Mouse (Mus musculus): ENCODE measurements around the gene Mfsd13b.

Mfsd13b gene

DNA sequence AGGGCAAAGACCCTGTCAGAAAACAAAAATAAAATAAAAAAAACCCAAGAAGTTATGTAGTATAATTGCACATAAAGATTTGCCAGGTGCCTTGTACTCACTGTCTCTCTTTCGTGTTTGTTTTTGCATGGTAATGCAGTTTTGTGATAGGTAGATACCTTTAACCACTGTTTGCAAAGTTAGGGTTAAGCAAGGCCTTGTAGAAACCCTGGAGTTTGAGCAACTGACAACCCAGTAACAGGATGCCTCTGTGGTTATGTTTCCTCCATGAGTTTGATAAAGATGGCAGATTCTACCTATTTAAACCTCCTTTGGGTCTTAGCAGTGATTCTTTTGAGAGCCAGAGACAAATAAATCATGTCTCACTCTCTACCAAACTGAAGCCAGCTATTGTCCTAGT is 61.2 kb downstream of the Mfsd13b start:
- DNase-seq (ENCODE audit: low spot score in 2 of 2) = no peak

DNA sequence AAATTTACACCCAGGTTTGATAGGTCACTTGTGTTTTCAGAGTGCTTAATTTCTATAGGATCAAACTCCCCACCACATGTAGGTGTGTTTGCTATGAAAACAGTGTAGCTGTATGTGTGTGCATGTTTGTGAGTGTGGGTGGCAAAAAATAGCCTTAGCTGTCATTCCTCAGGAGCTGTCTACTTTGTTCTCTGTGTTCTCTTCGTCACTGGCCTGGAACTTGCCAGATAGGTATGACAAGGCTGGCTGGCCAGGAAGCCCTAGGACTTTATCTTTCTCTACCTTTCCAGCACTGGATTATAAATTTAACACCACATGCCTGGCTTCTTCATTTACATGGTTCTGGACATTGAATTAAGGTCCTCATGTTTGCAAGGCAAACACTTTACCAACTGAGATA is 61.9 kb downstream of the Mfsd13b start:
- no peak for DNase-seq (ENCODE audit: low spot score in 2 of 2)

DNA sequence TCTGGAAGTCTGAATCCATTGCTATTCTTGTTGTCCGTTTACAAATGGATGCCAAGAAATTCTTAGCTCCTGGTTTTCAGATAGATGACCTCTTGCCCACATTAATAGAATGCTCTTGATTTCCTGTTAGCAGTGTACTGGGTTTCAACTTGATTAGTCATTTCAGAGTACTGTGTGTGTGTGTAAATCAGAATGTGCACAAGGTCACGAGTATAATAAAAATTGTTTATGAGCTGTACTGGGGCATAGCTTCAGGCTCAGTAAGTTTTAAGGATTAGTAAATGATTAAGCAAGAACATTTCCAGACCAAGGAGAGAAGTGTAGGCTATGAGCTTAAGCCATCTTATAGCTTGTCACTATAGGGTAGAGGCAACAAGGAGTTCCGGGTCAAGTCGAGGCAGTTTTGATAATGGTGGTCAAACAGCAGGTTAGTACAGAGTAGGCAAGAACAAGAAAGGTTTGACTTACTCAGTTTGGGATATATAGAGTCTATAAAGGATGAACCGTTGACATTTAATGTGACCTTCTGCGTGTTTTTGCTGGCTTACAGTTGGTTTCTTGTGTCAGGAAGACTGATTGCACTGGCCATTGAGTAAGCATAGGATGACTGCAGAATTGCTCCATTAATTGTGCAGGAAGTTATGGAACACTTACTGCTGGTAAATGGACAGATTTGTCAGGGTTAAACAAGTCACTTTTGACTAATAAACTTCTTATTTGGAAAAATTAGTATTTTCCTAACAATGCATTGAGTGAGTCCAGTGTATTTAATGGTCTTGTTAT is 63.6 kb downstream of the Mfsd13b start:
- DNase-seq (ENCODE audit: low spot score in 2 of 2) = no peak

DNA sequence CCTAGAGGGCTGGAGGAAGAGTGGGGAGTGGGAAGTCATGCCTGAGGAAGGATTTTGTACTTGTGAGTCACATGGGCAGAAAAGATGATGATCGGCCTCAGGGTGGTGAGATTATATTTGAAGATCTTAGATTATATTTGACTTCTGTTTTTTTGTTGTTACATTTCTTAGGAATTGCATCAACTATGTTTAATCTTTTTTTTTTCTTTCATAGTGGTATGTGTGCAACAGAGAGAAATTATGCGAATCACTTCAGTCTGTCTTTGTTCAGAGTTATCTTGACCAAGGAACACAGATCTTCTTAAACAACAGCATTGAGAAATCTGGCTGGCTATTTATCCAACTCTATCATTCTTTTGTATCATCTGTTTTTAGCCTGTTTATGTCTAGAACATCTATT is 65.3 kb downstream of the Mfsd13b start:
- DNase-seq (ENCODE audit: low spot score in 2 of 2) = no peak

DNA sequence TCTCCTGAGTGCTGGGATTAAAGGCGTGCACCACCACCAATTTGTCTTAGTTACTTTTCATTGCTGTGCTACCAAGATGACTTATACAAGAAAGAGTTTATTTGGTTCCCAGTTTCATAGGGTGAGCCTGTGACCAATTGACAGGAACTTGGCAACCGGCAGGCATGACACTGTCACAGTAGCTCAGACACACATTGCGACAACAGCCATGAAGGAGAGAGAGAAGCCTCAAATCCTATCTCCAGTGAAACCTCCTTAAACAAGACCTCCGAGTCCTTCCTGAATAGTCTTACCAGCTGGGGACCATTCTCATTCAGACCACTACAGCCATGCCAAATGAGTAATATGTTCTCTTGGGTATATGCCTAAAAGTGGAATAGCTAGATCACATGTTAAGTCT is 70.8 kb downstream of the Mfsd13b start:
- no peak for DNase-seq (ENCODE audit: low spot score in 2 of 2)

DNA sequence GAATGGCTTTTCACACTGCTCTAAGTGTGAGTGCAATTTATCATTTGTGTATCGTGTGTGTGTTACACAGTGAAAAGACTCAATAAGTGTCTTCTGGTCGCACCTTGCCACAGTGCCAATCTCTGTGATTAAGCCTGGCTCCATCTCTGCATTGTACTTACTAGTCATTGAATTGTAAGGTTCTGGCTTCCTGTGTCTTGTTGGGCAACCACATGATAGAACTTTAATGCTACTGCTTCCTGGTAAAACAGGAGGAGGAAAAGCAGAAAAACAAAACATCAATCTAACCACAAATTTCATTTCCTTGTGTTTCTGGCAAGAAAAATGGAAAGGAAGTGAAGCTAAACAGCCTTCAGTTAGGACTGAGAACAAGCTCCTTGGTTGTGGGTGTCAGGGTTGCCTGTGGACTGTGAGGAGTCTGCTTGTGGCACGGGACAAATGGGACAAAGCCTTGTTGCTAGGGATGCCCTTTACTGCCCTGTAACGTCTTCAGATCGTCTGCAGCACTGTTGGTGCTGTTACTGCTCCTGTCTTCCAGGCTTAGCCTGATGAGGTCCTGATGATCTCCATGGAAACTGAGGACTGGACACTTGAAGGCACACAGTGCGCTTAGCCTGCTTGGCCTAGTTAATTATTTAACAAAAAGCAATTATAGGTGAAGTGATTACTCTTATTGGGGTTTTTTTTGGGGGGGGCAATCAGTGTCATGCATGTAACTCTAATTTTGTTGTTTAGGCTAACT is 77.3 kb downstream of the Mfsd13b start:
- DNase-seq (ENCODE audit: low spot score in 2 of 2) = no peak

DNA sequence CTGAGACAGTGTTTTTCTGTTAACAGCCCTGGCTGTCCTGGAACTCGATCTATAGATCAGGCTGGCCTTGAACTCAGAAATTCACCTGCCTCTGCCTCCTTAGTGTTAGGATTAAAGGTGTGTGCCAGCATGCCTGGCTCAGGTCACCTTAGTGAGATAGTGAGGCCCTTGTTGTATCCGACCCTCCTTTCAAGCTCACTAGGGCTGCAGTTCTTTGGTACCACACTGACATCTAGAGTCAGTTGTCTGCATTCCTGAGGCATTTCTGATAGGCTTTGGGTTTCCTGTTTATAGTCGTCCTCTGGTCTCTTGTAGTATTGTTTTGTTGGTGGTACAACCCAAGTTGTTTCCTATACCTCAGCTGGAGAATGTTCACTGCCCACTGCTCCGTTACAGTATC is 82.0 kb downstream of the Mfsd13b start:
- DNase-seq (ENCODE audit: low spot score in 2 of 2) = peak in 1 of 2 experiments; percentile 20

Data from left cerebral cortex, adult 9 months (tissue).